Mouse (Mus musculus) left cerebral cortex, postnatal 36 days (tissue): ENCODE results near the gene Atxn1. TPM values are rescaled to one million over a fixed set of nuclear protein-coding genes. Genes with fewer than 3 reads are reported as not detected.

Experiments used
- DNase-seq, 2 experiments: peaks; one replicate each; pipeline ENCODE4 v3.0.0; 2021 to 2022; ENCODE audit warnings: low spot score in 2 of 2, mixed read lengths in 1 of 2
- intact Hi-C: fragments of 180-260 bp; cut with DNase I; formaldehyde crosslinking; loops from one replicate; pipeline ENCODE4 v1.15.1; 2025
- total RNA-seq, 2 experiments: library from RNA; stranded (reverse); gene quantifications; 2 replicates each; pipeline ENCODE4 v1.2.3; 2021

Gene Atxn1
- total RNA-seq, 2 experiments from 2014 or later = 156 to 184 TPM

DNA sequence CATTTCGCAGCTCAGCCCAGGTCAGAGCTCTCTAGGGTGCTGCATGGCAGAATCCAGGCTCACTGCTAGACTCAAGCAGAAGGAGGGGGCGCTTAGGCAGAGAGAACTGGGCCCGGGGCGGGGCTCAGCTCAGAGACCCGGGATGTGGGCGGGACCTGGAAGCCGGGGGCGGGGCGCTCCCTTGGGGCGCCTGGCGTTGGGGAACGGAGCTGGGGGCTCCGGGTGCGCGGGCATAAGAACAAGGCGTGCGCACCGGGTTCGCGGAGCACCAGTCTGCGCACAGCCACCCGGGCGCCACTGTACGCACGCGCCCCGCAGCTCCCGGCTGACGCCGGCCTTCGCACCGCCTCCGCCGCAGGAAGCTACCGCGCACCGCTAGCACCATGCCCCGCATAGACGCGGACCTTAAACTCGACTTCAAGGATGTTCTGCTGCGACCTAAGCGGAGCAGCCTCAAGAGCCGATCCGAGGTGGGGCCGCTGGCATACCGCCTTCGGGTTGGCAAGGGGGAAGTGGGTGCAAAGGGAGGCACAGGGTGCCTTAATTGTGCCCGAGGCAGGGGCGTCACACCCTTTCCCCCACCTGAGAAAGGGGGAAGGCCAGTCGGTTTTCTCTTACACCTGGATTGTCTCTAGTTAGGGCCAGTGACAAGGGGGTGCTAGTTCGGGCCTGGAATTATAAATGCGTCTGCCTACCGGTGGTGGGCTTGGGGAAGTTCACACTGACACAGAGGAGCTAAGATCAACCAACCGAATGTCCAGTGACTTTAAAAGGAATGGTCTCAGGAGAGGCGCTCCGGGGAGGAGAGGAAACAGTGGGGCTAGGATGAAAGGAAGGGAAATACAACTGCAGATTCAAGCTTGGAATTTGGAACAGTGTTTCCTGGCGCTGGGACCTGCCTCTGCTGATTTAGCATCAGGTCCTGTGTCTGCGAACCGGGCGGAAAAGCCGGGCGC lies 457.3 kb downstream of the Atxn1 start, which contains the start of gene Gmpr:
Gmpr (plus strand) TSS at position 171 of the 956 bp plus-strand sequence.
- intact Hi-C loops = no loop called here
- DNase-seq = peak; percentile 82 to 88

GRCm38 (mm10) chr13:45505546-45505945 lies 459.3 kb downstream of the Atxn1 start:
- DNase-seq = no peak
- intact Hi-C loops = no loop called here

DNA sequence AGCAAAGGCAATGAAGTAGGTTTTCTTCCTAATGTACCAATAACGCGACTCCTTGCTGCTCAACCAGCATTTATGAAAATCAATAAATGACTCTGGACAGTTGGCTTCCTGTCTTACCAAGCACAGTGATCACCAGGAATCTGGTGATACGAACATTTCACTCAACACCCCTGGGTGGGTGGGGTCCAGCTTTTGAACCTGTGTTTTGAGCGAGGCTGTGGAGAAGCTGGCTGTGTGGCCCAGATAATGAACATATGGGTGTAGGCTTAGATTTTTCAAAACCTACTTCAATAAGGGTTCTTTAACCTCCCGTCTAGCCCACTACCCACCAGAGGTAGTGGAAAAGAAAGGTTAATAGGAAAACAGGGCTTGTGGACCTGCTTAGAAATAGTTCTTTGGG lies 462.0 kb downstream of the Atxn1 start:
- no peak for DNase-seq
- intact Hi-C loops = no loop called here

DNA sequence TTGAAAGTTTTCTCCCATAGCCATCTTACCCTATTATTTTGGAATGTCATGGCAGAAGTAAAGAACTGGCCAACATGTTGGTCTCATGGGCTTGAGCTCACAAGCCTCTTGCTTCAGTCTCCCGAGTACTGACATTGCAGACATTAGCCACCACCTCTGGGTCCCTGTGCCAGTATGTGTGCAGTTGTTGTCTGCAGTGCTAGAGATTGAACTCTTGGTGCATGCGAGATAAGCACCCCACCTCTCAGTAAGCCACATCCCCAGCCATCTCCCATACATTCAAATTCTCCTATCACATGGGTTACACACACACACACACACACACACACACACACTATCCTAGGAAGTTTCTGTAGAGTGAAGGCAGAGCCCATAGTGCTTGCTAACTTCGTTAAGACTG lies 464.9 kb downstream of the Atxn1 start:
- intact Hi-C loops = no loop called here
- DNase-seq = no peak
